Mouse (Mus musculus) heart, embryonic 14.5 days (tissue): Measurements from ENCODE around the gene Actb. TPM values are rescaled to one million over a fixed set of nuclear protein-coding genes. Genes with fewer than 3 reads are reported as not detected.

Source experiments
- ATAC-seq: fragments of 200-750 bp; cut with Nextera tagmentation; 2 replicates; pipeline ENCODE4 v1.8.0; 2017; ENCODE audit warnings: low read depth, moderate TSS enrichment; ENCODE audit not compliant: insufficient number of reproducible peaks, insufficient read depth, low FRiP score
- H3K27ac ChIP-seq, 2 experiments: fragments of 200-500 bp in 1 of 2; fragments of 300-500 bp in 1 of 2; sonication (generic) in 1 of 2; replicated peaks in 1 of 2; 2 replicates each; pipeline ENCODE4 v1.5.1; 2012 to 2014; ENCODE audit warnings: low read depth in 2 of 2, low read length in 2 of 2, control low read depth in 1 of 2, mild to moderate bottlenecking in 1 of 2, mixed read lengths in 1 of 2; ENCODE audit not compliant: control insufficient read depth in 1 of 2, insufficient read depth in 1 of 2
- H3K27me3 ChIP-seq: fragments of 300-500 bp; sonication (generic); 2 replicates; pipeline ENCODE4 v1.6.1; 2014; ENCODE audit warnings: mild to moderate bottlenecking, low read length, control low read depth; ENCODE audit not compliant: control insufficient read depth, insufficient read depth
- H3K36me3 ChIP-seq: fragments of 300-500 bp; sonication (generic); 2 replicates; pipeline ENCODE4 v1.6.1; 2014; ENCODE audit warnings: mild to moderate bottlenecking, control low read depth, low read length, mixed read lengths; ENCODE audit not compliant: control insufficient read depth, insufficient read depth
- H3K4me1 ChIP-seq, 2 experiments: fragments of 200-500 bp in 1 of 2; fragments of 300-500 bp in 1 of 2; sonication (generic) in 1 of 2; 2 replicates each; pipeline ENCODE4 v1.6.1; 2012 to 2014; ENCODE audit warnings: low read length in 2 of 2, control low read depth in 1 of 2, mixed read lengths in 1 of 2; ENCODE audit not compliant: control insufficient read depth in 2 of 2, insufficient read depth in 2 of 2
- H3K4me2 ChIP-seq: fragments of 300-500 bp; sonication (generic); 2 replicates; pipeline ENCODE4 v1.6.1; 2014; ENCODE audit warnings: mild to moderate bottlenecking, low read length
- H3K4me3 ChIP-seq, 2 experiments: fragments of 200-500 bp in 1 of 2; fragments of 300-500 bp in 1 of 2; sonication (generic) in 1 of 2; 2 replicates each; pipeline ENCODE4 v1.5.1; 2012 to 2014; ENCODE audit warnings: low read length in 2 of 2, mild to moderate bottlenecking in 2 of 2, control low read depth in 1 of 2, low read depth in 1 of 2, moderate library complexity in 1 of 2; ENCODE audit not compliant: control insufficient read depth in 1 of 2, insufficient read depth in 1 of 2
- H3K9ac ChIP-seq: fragments of 300-500 bp; sonication (generic); 2 replicates; pipeline ENCODE4 v1.6.1; 2014; ENCODE audit warnings: mild to moderate bottlenecking, low read length
- H3K9me3 ChIP-seq: fragments of 300-500 bp; sonication (generic); 2 replicates; pipeline ENCODE4 v1.6.1; 2016; ENCODE audit warnings: low read length, control low read depth; ENCODE audit not compliant: control insufficient read depth
- WGBS: fragments of 180-500 bp; shearing (Covaris S2); extraction: QIAGEN DNeasy Blood & Tissue Kit; methylation state at CpG from one replicate; pipeline ENCODE4 v1.1.7; 2014; 5-methylcytosine and 5-hydroxymethylcytosine counted together
- polyA plus RNA-seq: library from polyadenylated mRNA; unstranded; fragments of >200 nt; fragmentation: Nextera tagmentation; extraction: Ambion mirVana; gene quantifications from 2 replicates; pipeline ENCODE4 v1.2.1, GENCODE M21; 2014

Actb gene
- polyA plus RNA-seq, 1 experiment from 2014 or later: 5,554 TPM

- H3K4me3 ChIP-seq: no peak overlapping the region
- H3K9ac ChIP-seq: no peak overlapping the region
- no peaks in the 10 kb centered on the region for H3K27me3 ChIP-seq
- ATAC-seq: no peak
- H3K4me1 ChIP-seq: peaks cover 2 to 6% of the 10 kb centered on the region in 2 experiments; a peak in 3 of 4 replicates
- H3K27ac ChIP-seq: no peak overlapping the region
- H3K9me3 ChIP-seq: no peaks in the 10 kb centered on the region
- whole genome bisulfite sequencing: 80% methylated on average over 13 of the region's 13 CpGs
- no peak overlapping the region for H3K4me2 ChIP-seq
- peaks cover 54% of the 10 kb centered on the region for H3K36me3 ChIP-seq
These were observed 31.6 kb downstream of the Actb start for GRCm38 (mm10) chr5:142874791-142875512.

DNA sequence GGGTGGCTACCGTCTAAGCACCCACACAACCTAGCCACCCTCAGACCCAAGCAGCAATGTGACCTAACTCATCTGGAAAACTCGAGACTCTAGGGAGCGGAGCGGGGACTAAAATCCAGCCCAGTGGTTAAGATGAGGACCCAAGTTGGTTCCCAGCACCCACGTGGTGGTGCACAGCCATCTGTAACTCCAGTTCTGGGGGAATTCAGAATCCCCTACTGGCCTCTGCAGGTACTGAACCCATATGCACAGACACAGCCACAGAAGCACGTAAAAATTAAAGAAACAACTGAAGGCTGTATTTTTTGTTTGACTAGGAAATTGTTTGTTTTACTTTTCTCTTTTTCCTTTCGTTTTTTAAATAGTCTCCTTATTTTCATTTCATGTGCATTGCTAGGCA is 32.8 kb downstream of the Actb start:
- Histone ChIP-seq H3K27me3 (no peaks in the 10 kb centered on the region), H3K9ac (no peak overlapping the region), H3K9me3 (no peaks in the 10 kb centered on the region), H3K36me3 (peaks cover 59% of the 10 kb centered on the region), H3K4me1 (peaks cover 2 to 6% of the 10 kb centered on the region in 2 experiments; a peak in 3 of 4 replicates), H3K4me2 (no peak overlapping the region), H3K27ac (no peak overlapping the region), H3K4me3 (no peak overlapping the region)
- no peak for ATAC-seq
- WGBS: 92% methylated on average over 7 of the region's 7 CpGs

GRCm38 (mm10) chr5:142871765-142872164 is 34.8 kb downstream of the Actb start:
- ATAC-seq: no peak
- Histone ChIP-seq H3K27me3 (no peaks in the 10 kb centered on the region), H3K4me1 (peaks cover 2 to 3% of the 10 kb centered on the region in 2 experiments; a peak in 2 of 4 replicates), H3K9ac (no peak overlapping the region), H3K36me3 (peaks cover 47% of the 10 kb centered on the region), H3K9me3 (no peaks in the 10 kb centered on the region), H3K4me3 (no peak overlapping the region), H3K4me2 (no peak overlapping the region), H3K27ac (no peak overlapping the region)
- WGBS: 55% methylated on average over 12 of the region's 12 CpGs

GRCm38 (mm10) chr5:142869463-142869862 is 37.1 kb downstream of the Actb start:
- no peak for ATAC-seq
- 87% methylated on average over 13 of the region's 13 CpGs for WGBS

GRCm38 (mm10) chr5:142857763-142858229 is 48.8 kb downstream of the Actb start:
- no peak for ATAC-seq
- Histone ChIP-seq H3K4me2 (peak overlapping the region; percentile 46), H3K4me3 (no peak overlapping the region)

More at GRCm38 (mm10) chr5:142869463-142869862, 37.1 kb downstream of the Actb start:
- Histone ChIP-seq H3K27me3 (no peaks in the 10 kb centered on the region), H3K9ac (no peak overlapping the region), H3K4me3 (no peak overlapping the region), H3K27ac (no peak overlapping the region), H3K4me2 (no peak overlapping the region), H3K4me1 (peaks cover 2 to 3% of the 10 kb centered on the region in 2 experiments; a peak in 2 of 4 replicates), H3K9me3 (no peaks in the 10 kb centered on the region), H3K36me3 (peaks cover 32% of the 10 kb centered on the region)

DNA sequence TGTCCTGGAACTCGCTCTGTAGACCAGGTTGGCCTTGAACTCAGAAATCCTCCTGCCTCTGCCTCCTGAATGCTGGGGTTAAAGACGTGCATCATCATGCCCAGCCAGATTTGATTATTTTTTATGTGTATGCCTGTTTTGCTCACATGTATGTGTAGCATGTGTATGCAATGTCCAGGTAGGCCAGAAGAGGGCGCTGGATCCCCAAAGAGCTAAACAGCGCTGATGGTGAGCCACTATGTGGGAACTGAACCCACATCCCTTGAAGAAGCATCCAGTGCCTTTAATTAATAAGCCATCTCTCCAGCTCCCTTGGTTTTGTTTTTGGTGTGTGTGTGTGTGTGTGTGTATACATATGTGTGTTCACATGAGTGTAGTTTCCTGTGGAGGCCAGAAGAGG is 50.1 kb downstream of the Actb start:
- WGBS: 75% methylated on average over 4 of the region's 4 CpGs
- Histone ChIP-seq H3K4me2 (no peak overlapping the region), H3K4me1 (peaks cover 2 to 5% of the 10 kb centered on the region in 2 experiments; a peak in 3 of 4 replicates), H3K4me3 (no peak overlapping the region), H3K9me3 (peaks cover 4% of the 10 kb centered on the region; the same call in 1 of the 2 replicates), H3K27ac (no peak overlapping the region), H3K9ac (no peak overlapping the region), H3K36me3 (no peaks in the 10 kb centered on the region), H3K27me3 (no peaks in the 10 kb centered on the region)
- ATAC-seq: no peak

More at GRCm38 (mm10) chr5:142857763-142858229, 48.8 kb downstream of the Actb start:
- Histone ChIP-seq H3K27me3 (no peaks in the 10 kb centered on the region), H3K36me3 (no peaks in the 10 kb centered on the region), H3K9me3 (peaks cover 4% of the 10 kb centered on the region; the same call in 1 of the 2 replicates), H3K27ac (no peak overlapping the region), H3K9ac (no peak overlapping the region), H3K4me1 (peaks cover 5 to 9% of the 10 kb centered on the region in 2 experiments; a peak in 3 of 4 replicates)
- 45% methylated on average over 16 of the region's 16 CpGs for WGBS

DNA sequence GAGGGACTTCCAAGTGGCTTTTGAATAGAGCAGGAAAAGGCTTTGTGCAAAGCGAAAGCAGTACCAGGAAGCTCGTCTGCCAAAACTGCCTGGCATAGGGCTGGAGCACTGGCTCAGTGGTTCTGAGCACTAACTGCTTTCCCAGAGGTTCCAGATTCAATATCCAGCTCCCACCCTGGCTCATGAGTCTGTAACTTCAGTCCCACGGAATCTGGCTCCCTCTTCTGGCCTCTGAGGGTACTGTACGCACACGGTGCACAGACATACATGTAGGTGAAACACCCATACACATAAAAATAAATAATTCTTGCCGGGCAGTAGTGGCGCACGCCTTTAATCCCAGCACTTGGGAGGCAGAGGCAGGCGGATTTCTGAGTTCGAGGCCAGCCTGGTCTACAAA is 51.7 kb downstream of the Actb start:
- Histone ChIP-seq H3K36me3 (no peaks in the 10 kb centered on the region), H3K4me3 (no peak overlapping the region), H3K9me3 (peaks cover 4% of the 10 kb centered on the region; the same call in 1 of the 2 replicates), H3K4me1 (peaks cover 2 to 5% of the 10 kb centered on the region in 2 experiments; a peak in 3 of 4 replicates), H3K4me2 (no peak overlapping the region), H3K27ac (no peak overlapping the region), H3K9ac (no peak overlapping the region), H3K27me3 (no peaks in the 10 kb centered on the region)
- no peak for ATAC-seq
- WGBS: 80% methylated on average over 10 of the region's 10 CpGs
